Mouse (Mus musculus) liver, embryonic 15.5 days (tissue): ENCODE results near the gene Ank2. TPM values are rescaled to one million over a fixed set of nuclear protein-coding genes. Genes with fewer than 3 reads are reported as not detected.
A peak's percentile ranks its signal among the peaks of the same experiment; 100 is the strongest.

Source experiments
- ATAC-seq: fragments of 200-750 bp; cut with Nextera tagmentation; 2 replicates; pipeline ENCODE4 v1.8.0; 2017; ENCODE audit warnings: moderate number of reproducible peaks, mild to moderate bottlenecking, moderate library complexity; ENCODE audit not compliant: insufficient read depth
- H3K27ac ChIP-seq: fragments of 300-500 bp; sonication (generic); replicated peaks from 2 replicates; pipeline ENCODE4 v1.5.1; 2015; ENCODE audit warnings: mild to moderate bottlenecking, inconsistent platforms
- H3K27me3 ChIP-seq: fragments of 300-500 bp; sonication (generic); 2 replicates; pipeline ENCODE4 v1.6.1; 2015; ENCODE audit warnings: mild to moderate bottlenecking, inconsistent platforms
- H3K36me3 ChIP-seq: fragments of 300-500 bp; sonication (generic); replicated peaks from 2 replicates; pipeline ENCODE4 v1.6.1; 2015; ENCODE audit warnings: moderate library complexity, mild to moderate bottlenecking, inconsistent platforms
- H3K4me1 ChIP-seq: fragments of 300-500 bp; sonication (generic); replicated peaks from 2 replicates; pipeline ENCODE4 v1.6.1; 2015; ENCODE audit warnings: inconsistent platforms
- H3K4me2 ChIP-seq: fragments of 300-500 bp; sonication (generic); 2 replicates; pipeline ENCODE4 v1.6.1; 2015; ENCODE audit warnings: moderate library complexity, mild to moderate bottlenecking, inconsistent platforms
- H3K4me3 ChIP-seq: fragments of 300-500 bp; sonication (generic); replicated peaks from 2 replicates; pipeline ENCODE4 v1.5.1; 2015; ENCODE audit warnings: mild to moderate bottlenecking, inconsistent platforms
- H3K9ac ChIP-seq: fragments of 300-500 bp; sonication (generic); 2 replicates; pipeline ENCODE4 v1.6.1; 2015; ENCODE audit warnings: moderate library complexity, mild to moderate bottlenecking, inconsistent platforms
- H3K9me3 ChIP-seq: fragments of 300-500 bp; sonication (generic); replicated peaks from 2 replicates; pipeline ENCODE4 v1.6.1; 2016; ENCODE audit warnings: inconsistent platforms
- WGBS: fragments of 180-500 bp; shearing (Covaris S2); methylation state at CpG from one replicate; pipeline ENCODE4 v1.1.7; 2015; ENCODE audit warnings: mixed read lengths; ENCODE audit not compliant: insufficient replicate concordance; 5-methylcytosine and 5-hydroxymethylcytosine counted together
- polyA plus RNA-seq: library from polyadenylated mRNA; unstranded; fragments of >200 nt; fragmentation: Nextera tagmentation; extraction: Ambion mirVana; gene quantifications from 2 replicates; pipeline ENCODE4 v1.2.1, GENCODE M21; 2015

Ank2 gene
- polyA plus RNA-seq, 1 experiment from 2014 or later: 6.6 TPM

DNA sequence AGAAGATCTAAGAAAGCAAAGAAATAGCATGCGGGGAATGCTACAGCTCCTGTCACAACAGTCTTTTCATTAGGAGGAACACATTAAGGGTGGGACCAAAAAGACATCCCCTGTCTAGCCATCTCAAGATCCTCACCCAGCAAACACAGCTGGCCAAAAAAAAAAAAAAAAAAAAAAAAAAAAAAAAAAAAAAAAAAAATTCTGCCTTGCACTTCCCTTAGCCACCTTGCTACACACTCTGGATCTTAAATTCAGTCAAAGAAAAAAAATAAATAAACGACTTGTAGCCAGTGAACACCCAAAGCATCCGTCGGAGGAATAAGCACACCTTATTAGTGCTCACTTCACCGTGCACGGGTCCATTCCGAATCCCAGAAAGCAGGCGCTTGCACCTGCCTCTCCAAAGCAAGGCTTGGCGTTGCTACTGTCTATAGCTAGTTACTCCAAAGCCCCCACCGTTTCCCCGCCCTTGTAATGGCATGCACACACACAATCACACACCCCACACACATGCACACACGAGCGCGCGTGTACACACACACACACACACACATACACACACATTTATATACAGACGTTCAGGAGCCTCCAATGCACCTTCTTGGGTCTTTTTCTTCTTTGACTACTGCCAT, 273.9 kb downstream of the Ank2 start:
- no peak overlapping the region for H3K4me3 ChIP-seq

GRCm38 (mm10) chr3:127224315-127225166, 274.6 kb downstream of the Ank2 start:
- no peak for ATAC-seq
- Histone ChIP-seq H3K27ac (no peak overlapping the region), H3K27me3 (peaks cover 10% of the 10 kb centered on the region; the same call in 1 of the 2 replicates), H3K36me3 (no peaks in the 10 kb centered on the region), H3K4me2 (no peak overlapping the region), H3K4me3 (no peak overlapping the region), H3K9ac (no peak overlapping the region), H3K4me1 (no peaks in the 10 kb centered on the region), H3K9me3 (no peaks in the 10 kb centered on the region)
- 51% methylated on average over 13 of the region's 13 CpGs for WGBS

More for the DNA sequence above, 273.9 kb downstream of the Ank2 start:
- H3K27me3 ChIP-seq: peaks cover 10% of the 10 kb centered on the region; the same call in 1 of the 2 replicates
- ATAC-seq: no peak
- WGBS: 18% methylated on average over 16 of the region's 16 CpGs
- no peaks in the 10 kb centered on the region for H3K4me1 ChIP-seq
- H3K9ac ChIP-seq: no peak overlapping the region
- H3K4me2 ChIP-seq: peak overlapping the region; percentile 23
- H3K9me3 ChIP-seq: no peaks in the 10 kb centered on the region
- H3K27ac ChIP-seq: no peak overlapping the region
- H3K36me3 ChIP-seq: no peaks in the 10 kb centered on the region

GRCm38 (mm10) chr3:127222086-127222485, 277.1 kb downstream of the Ank2 start:
- Histone ChIP-seq H3K4me3 (no peak overlapping the region), H3K9ac (no peak overlapping the region), H3K9me3 (no peaks in the 10 kb centered on the region), H3K36me3 (no peaks in the 10 kb centered on the region), H3K27ac (no peak overlapping the region), H3K4me1 (no peaks in the 10 kb centered on the region), H3K4me2 (no peak overlapping the region), H3K27me3 (peaks cover 10% of the 10 kb centered on the region; the same call in 1 of the 2 replicates)
- 49% methylated on average over 2 of the region's 2 CpGs for WGBS
- no peak for ATAC-seq

GRCm38 (mm10) chr3:127220859-127221258, 278.3 kb downstream of the Ank2 start:
- Histone ChIP-seq H3K27ac (no peak overlapping the region), H3K4me2 (no peak overlapping the region), H3K4me3 (no peak overlapping the region), H3K36me3 (no peaks in the 10 kb centered on the region), H3K9ac (no peak overlapping the region), H3K9me3 (no peaks in the 10 kb centered on the region), H3K4me1 (no peaks in the 10 kb centered on the region), H3K27me3 (peaks cover 9% of the 10 kb centered on the region; the same call in 1 of the 2 replicates)
- WGBS: 74% methylated on average over 9 of the region's 9 CpGs
- ATAC-seq: no peak

- H3K9me3 ChIP-seq: no peaks in the 10 kb centered on the region
- no peaks in the 10 kb centered on the region for H3K4me1 ChIP-seq
- H3K4me3 ChIP-seq: no peak overlapping the region
- no peak overlapping the region for H3K27ac ChIP-seq
- no peak overlapping the region for H3K9ac ChIP-seq
- 49% methylated on average over 5 of the region's 5 CpGs for WGBS
- H3K4me2 ChIP-seq: no peak overlapping the region
- no peaks in the 10 kb centered on the region for H3K27me3 ChIP-seq
- no peaks in the 10 kb centered on the region for H3K36me3 ChIP-seq
- no peak for ATAC-seq
Observed at GRCm38 (mm10) chr3:127213534-127213933, 285.6 kb downstream of the Ank2 start.

DNA sequence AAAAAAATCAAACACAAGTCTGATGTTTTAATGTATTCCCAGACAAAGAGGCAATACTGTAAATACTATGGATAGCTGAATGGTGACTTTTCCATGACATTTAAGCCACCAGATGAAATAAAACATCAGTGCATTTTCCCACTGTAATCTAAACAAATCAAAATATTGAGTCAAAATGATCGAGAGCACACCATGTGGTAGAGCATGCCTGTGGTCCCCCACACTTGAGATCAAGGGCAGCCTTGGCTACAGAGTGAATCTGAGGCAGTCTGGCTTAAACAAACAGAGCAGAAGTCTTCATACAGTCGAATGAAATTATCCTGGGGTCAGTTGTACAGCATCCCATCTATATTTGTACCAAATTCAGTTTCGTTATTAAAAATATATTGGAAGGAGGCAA, 288.0 kb downstream of the Ank2 start:
- Histone ChIP-seq H3K4me2 (no peak overlapping the region), H3K9me3 (no peaks in the 10 kb centered on the region), H3K27ac (no peak overlapping the region), H3K9ac (no peak overlapping the region), H3K27me3 (no peaks in the 10 kb centered on the region), H3K4me1 (no peaks in the 10 kb centered on the region), H3K4me3 (no peak overlapping the region), H3K36me3 (no peaks in the 10 kb centered on the region)
- ATAC-seq: no peak
- 50% methylated on average over 3 of the region's 3 CpGs for WGBS

DNA sequence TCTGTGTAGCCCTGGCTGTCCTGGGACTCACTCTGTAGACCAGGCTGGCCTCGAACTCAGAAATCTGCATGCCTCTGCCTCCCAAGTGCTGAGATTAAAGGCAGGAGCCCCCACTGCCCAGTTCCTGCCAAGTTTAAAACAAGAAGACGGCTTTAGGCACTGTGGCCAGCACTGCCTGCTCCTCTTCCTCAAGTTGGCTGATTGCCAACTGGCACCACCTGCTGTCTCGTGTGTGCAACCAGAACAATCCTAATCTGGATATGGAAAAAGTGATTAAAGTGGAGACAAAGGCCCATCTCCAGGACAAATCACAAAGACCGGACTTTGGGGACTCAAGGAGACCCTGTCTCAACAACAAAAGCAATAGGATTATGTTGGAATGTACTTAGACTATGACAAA, 288.6 kb downstream of the Ank2 start:
- Histone ChIP-seq H3K27ac (no peak overlapping the region), H3K9me3 (no peaks in the 10 kb centered on the region), H3K4me1 (no peaks in the 10 kb centered on the region), H3K9ac (no peak overlapping the region), H3K27me3 (no peaks in the 10 kb centered on the region), H3K4me2 (no peak overlapping the region), H3K4me3 (no peak overlapping the region), H3K36me3 (no peaks in the 10 kb centered on the region)
- no peak for ATAC-seq
- WGBS: 45% methylated on average over 4 of the region's 4 CpGs

DNA sequence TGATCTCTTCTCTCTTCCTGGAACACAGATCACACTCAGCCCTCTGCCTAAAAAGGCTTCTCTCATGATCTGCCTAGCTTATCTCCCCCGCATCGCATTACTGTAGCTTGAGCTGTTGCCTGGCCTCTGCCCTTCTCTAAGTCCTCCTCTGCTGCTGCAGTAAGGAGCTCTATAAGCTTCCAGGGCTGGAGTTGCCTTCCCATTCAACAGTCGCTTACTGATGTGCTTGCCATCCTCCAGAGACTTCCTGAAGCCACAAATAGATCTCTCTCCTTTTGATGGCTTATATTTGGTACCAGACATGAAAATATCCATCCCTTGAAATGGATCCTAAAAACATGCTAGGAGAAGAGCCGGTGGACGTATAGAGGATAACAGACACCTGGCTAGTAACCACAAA, 290.3 kb downstream of the Ank2 start:
- no peaks in the 10 kb centered on the region for H3K36me3 ChIP-seq
- no peak overlapping the region for H3K9ac ChIP-seq
- H3K4me1 ChIP-seq: no peaks in the 10 kb centered on the region
- H3K27ac ChIP-seq: no peak overlapping the region
- 56% methylated on average over 5 of the region's 5 CpGs for WGBS
- H3K4me3 ChIP-seq: no peak overlapping the region
- no peaks in the 10 kb centered on the region for H3K27me3 ChIP-seq
- no peaks in the 10 kb centered on the region for H3K9me3 ChIP-seq
- ATAC-seq: no peak
- H3K4me2 ChIP-seq: no peak overlapping the region

DNA sequence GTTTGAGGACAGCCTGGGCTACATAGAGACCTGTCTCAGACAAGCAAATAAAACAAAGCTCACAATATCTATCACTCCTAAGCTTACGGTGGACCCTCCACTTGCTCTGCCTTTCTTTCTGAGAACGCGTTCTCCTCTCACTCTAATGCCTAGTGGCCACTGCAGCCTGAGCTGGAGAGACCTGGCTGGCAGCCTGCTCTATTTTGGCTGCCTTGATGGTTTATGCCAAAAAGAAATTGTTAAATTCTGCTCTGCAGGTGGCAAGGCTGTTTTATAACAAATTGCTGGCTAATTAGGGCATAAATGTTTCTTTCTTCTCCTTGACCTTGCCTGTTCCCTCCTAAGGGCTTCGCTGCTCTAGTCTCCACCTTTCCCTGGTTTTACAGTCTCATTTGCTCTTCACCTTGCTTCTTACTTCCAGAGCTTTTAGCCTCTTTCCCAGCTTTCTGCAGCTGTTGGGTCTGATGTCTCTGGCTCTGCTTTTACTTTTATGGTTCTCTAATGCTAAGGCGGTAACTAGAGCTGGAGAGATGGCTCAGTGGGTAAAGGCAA, 293.2 kb downstream of the Ank2 start:
- 83% methylated on average over 5 of the region's 5 CpGs for WGBS
- no peaks in the 10 kb centered on the region for H3K9me3 ChIP-seq
- no peaks in the 10 kb centered on the region for H3K4me1 ChIP-seq
- no peak overlapping the region for H3K4me3 ChIP-seq
- H3K9ac ChIP-seq: no peak overlapping the region
- H3K27ac ChIP-seq: no peak overlapping the region
- H3K36me3 ChIP-seq: no peaks in the 10 kb centered on the region
- no peak overlapping the region for H3K4me2 ChIP-seq
- H3K27me3 ChIP-seq: no peaks in the 10 kb centered on the region
- no peak for ATAC-seq

GRCm38 (mm10) chr3:127202484-127203115, 296.6 kb downstream of the Ank2 start:
- H3K27ac ChIP-seq: no peak overlapping the region
- no peak overlapping the region for H3K4me3 ChIP-seq
- H3K36me3 ChIP-seq: no peaks in the 10 kb centered on the region
- H3K9ac ChIP-seq: no peak overlapping the region
- no peak overlapping the region for H3K4me2 ChIP-seq
- 38% methylated on average over 11 of the region's 11 CpGs for WGBS
- ATAC-seq: no peak
- no peaks in the 10 kb centered on the region for H3K4me1 ChIP-seq
- H3K9me3 ChIP-seq: no peaks in the 10 kb centered on the region
- H3K27me3 ChIP-seq: no peaks in the 10 kb centered on the region

DNA sequence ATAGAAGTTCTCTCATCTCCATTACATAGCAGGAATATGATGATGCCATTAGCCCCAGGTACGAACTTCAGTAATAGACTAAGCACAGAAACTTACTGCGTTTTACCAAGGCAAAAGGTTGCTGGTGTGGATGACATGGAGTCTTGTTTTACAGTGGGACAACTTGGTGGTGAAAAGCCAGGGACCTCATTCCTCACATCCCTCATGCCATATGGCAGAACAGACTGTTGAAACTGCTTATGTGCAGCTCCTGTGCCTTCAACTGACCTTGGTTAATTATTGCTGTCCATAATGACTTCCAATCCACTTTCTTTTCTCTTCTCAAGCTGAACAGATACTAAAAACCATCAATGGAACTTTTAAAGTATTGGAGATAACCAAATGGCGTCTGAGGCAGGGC, 298.4 kb downstream of the Ank2 start:
- Histone ChIP-seq H3K27me3 (no peaks in the 10 kb centered on the region), H3K4me2 (no peak overlapping the region), H3K36me3 (no peaks in the 10 kb centered on the region), H3K4me3 (no peak overlapping the region), H3K9ac (no peak overlapping the region), H3K4me1 (no peaks in the 10 kb centered on the region), H3K27ac (no peak overlapping the region), H3K9me3 (no peaks in the 10 kb centered on the region)
- ATAC-seq: no peak
- WGBS: 57% methylated on average over 3 of the region's 3 CpGs
